Mouse (Mus musculus): ENCODE measurements at regions not wholly inside any gene's neighbourhood (a gene's known extent, or its start where the extent isn't known, plus 50 kb on each side); places are given as distances from the start of the nearest gene placed in this dataset.

DNA sequence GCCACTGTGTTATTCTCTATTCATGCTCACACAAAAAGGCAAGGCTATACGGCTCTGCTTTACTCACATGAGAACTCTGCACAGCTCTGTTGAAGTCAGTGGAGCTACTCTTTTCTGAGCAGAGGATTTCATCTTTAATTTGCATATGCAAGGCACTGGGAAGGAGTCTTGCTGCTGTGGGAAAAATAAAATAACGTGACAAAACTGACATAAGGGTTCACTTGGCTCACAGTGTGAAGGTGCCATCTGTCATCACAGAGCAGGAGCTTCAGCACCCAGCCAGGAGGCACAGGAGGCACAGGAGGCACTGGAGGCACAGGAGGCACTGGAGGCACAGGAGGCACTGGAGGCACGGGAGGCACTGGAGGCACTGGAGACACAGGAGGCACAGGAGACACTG lies 83.9 kb upstream of the Lhx8 start:
- Histone ChIP-seq H3K4me1 (ENCODE audit: control insufficient read depth, insufficient read depth, low read length) (no peaks in the 10 kb centered on the region), H3K27ac (ENCODE audit: low read length) (no peak overlapping the region), H3K36me3 (ENCODE audit: control insufficient read depth, insufficient read depth, low read length) (no peaks in the 10 kb centered on the region), H3K4me2 (ENCODE audit: low read depth, low read length) (no peak overlapping the region), H3K27me3 (ENCODE audit: control insufficient read depth, insufficient read depth, low read length) (no peaks in the 10 kb centered on the region), H3K9me3 (replicated peaks; ENCODE audit: control insufficient read depth, low read length) (no peaks in the 10 kb centered on the region), H3K4me3 (replicated peaks; ENCODE audit: low read length) (no peak overlapping the region), H3K9ac (ENCODE audit: low read length) (no peak overlapping the region)
- WGBS = 68% methylated on average over 3 of the region's 3 CpGs
- ATAC-seq (ENCODE audit: insufficient read depth, low FRiP score) = no peak

DNA sequence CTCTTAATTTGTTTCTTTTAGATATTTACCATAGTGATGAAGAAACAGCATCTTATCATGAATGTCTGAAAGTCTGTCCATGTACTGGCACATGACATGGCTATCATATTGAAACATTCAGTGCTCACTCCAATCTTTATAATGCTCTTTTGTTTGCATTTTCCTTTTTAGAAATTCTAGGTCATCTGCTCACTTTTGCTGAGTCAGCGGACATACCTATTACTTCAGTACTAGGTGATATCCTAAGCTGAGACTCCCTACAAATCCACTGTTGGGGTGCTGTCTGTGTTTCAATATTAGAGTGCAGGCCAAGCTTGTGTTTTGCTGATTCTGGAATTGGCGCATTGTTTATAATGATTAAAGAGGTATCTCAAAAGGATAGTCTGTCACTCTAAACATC lies 79.8 kb upstream of the Lhx8 start:
- Histone ChIP-seq H3K4me3 (replicated peaks; ENCODE audit: low read length) (no peak overlapping the region), H3K27me3 (ENCODE audit: control insufficient read depth, insufficient read depth, low read length) (no peaks in the 10 kb centered on the region), H3K4me1 (ENCODE audit: control insufficient read depth, insufficient read depth, low read length) (no peaks in the 10 kb centered on the region), H3K27ac (ENCODE audit: low read length) (no peak overlapping the region), H3K36me3 (ENCODE audit: control insufficient read depth, insufficient read depth, low read length) (no peaks in the 10 kb centered on the region), H3K9me3 (replicated peaks; ENCODE audit: control insufficient read depth, low read length) (no peaks in the 10 kb centered on the region), H3K9ac (ENCODE audit: low read length) (no peak overlapping the region), H3K4me2 (ENCODE audit: low read depth, low read length) (no peak overlapping the region)
- no peak for ATAC-seq (ENCODE audit: insufficient read depth, low FRiP score)
- 93% methylated on average over 2 of the region's 2 CpGs for WGBS

- Histone ChIP-seq H3K9ac (ENCODE audit: low read length) (no peak overlapping the region), H3K9me3 (replicated peaks; ENCODE audit: control insufficient read depth, low read length) (no peaks in the 10 kb centered on the region), H3K27me3 (ENCODE audit: control insufficient read depth, insufficient read depth, low read length) (no peaks in the 10 kb centered on the region), H3K36me3 (ENCODE audit: control insufficient read depth, insufficient read depth, low read length) (no peaks in the 10 kb centered on the region), H3K4me1 (ENCODE audit: control insufficient read depth, insufficient read depth, low read length) (no peaks in the 10 kb centered on the region), H3K4me3 (replicated peaks; ENCODE audit: low read length) (no peak overlapping the region), H3K4me2 (ENCODE audit: low read depth, low read length) (no peak overlapping the region), H3K27ac (ENCODE audit: low read length) (no peak overlapping the region)
- WGBS = 33% methylated on average over 4 of the region's 4 CpGs
- no peak for ATAC-seq (ENCODE audit: insufficient read depth, low FRiP score)
Observed at GRCm38 (mm10) chr3:154402081-154402480, 71.6 kb upstream of the Lhx8 start.

DNA sequence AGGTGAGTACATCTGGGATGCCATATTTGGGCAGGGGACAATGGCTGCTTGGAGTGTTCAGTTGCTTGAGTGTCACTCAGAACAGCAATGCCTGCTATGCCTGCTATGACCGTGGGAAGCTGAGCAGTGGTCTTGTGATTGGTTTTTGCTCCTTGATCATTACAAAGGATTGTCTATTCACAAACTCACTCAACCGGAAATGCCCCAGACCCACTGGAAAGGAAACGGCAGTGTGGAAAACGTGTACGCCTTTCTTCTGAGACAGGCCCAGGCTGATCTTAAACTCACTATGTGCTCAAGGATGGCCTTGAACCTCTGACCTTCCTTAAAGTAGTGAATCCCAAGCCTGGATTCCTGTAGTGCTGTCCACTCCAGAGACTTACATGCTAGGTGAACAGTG lies 63.2 kb upstream of the Lhx8 start:
- ATAC-seq (ENCODE audit: insufficient read depth, low FRiP score) = no peak
- Histone ChIP-seq H3K4me1 (ENCODE audit: control insufficient read depth, insufficient read depth, low read length) (no peaks in the 10 kb centered on the region), H3K9ac (ENCODE audit: low read length) (no peak overlapping the region), H3K27me3 (ENCODE audit: control insufficient read depth, insufficient read depth, low read length) (no peaks in the 10 kb centered on the region), H3K4me3 (replicated peaks; ENCODE audit: low read length) (no peak overlapping the region), H3K36me3 (ENCODE audit: control insufficient read depth, insufficient read depth, low read length) (no peaks in the 10 kb centered on the region), H3K27ac (ENCODE audit: low read length) (no peak overlapping the region), H3K9me3 (replicated peaks; ENCODE audit: control insufficient read depth, low read length) (no peaks in the 10 kb centered on the region), H3K4me2 (ENCODE audit: low read depth, low read length) (no peak overlapping the region)
- WGBS = 71% methylated on average over 5 of the region's 5 CpGs

DNA sequence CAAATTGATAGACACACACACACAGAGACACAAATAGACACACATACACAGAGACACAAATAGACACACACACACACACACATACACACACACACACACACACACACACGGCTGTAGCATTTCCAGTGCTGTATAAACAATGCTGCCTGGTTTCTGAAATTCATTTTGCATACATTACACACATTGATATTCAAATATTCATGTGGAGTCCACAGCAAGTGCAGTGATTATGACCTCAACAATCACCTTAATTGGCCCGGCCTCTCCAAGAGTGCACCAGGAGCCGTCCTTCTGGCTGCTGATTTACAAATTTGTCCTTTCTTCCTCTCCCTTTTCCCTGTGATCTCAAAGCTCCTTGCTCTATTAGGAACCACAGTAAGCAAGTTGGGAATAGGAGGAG lies 61.2 kb upstream of the Lhx8 start:
- Histone ChIP-seq H3K36me3 (ENCODE audit: control insufficient read depth, insufficient read depth, low read length) (no peaks in the 10 kb centered on the region), H3K27me3 (ENCODE audit: control insufficient read depth, insufficient read depth, low read length) (no peaks in the 10 kb centered on the region), H3K9ac (ENCODE audit: low read length) (no peak overlapping the region), H3K9me3 (replicated peaks; ENCODE audit: control insufficient read depth, low read length) (no peaks in the 10 kb centered on the region), H3K4me1 (ENCODE audit: control insufficient read depth, insufficient read depth, low read length) (no peaks in the 10 kb centered on the region), H3K4me3 (replicated peaks; ENCODE audit: low read length) (no peak overlapping the region), H3K4me2 (ENCODE audit: low read depth, low read length) (no peak overlapping the region), H3K27ac (ENCODE audit: low read length) (no peak overlapping the region)
- ATAC-seq (ENCODE audit: insufficient read depth, low FRiP score) = no peak
- WGBS = 80% methylated on average over 3 of the region's 3 CpGs

DNA sequence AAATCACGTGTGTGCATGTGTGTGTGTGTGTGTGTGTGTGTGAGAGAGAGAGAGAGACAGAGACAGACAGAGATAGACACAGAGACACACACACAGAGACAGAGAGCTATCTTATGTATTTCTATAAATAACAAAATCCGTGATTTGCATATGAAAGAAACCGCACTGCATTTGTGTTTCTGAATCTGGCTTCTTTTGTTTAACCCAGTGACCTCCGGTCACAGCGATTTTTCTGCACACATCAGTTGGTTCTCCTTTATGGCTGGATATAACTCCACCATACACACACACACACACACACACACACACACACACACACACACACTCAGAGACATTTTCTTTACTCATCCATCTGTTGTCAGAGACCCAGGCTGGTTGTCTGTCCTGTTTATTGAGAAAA lies 58.2 kb upstream of the Lhx8 start:
- no peaks in the 10 kb centered on the region for H3K36me3 ChIP-seq (ENCODE audit: control insufficient read depth, insufficient read depth, low read length)
- no peaks in the 10 kb centered on the region for H3K4me1 ChIP-seq (ENCODE audit: control insufficient read depth, insufficient read depth, low read length)
- H3K4me2 ChIP-seq (ENCODE audit: low read depth, low read length) = no peak overlapping the region
- no peak overlapping the region for H3K27ac ChIP-seq (ENCODE audit: low read length)
- 86% methylated on average over 5 of the region's 5 CpGs for WGBS
- no peak overlapping the region for H3K4me3 ChIP-seq (replicated peaks; ENCODE audit: low read length)
- no peaks in the 10 kb centered on the region for H3K27me3 ChIP-seq (ENCODE audit: control insufficient read depth, insufficient read depth, low read length)
- H3K9me3 ChIP-seq (replicated peaks; ENCODE audit: control insufficient read depth, low read length) = no peaks in the 10 kb centered on the region
- H3K9ac ChIP-seq (ENCODE audit: low read length) = no peak overlapping the region
- ATAC-seq (ENCODE audit: insufficient read depth, low FRiP score) = no peak

- Histone ChIP-seq H3K27me3 (ENCODE audit: control insufficient read depth, insufficient read depth, low read length) (no peaks in the 10 kb centered on the region), H3K4me1 (ENCODE audit: control insufficient read depth, insufficient read depth, low read length) (no peaks in the 10 kb centered on the region), H3K36me3 (ENCODE audit: control insufficient read depth, insufficient read depth, low read length) (no peaks in the 10 kb centered on the region), H3K27ac (ENCODE audit: low read length) (no peak overlapping the region), H3K4me3 (replicated peaks; ENCODE audit: low read length) (no peak overlapping the region), H3K9me3 (replicated peaks; ENCODE audit: control insufficient read depth, low read length) (no peaks in the 10 kb centered on the region), H3K4me2 (ENCODE audit: low read depth, low read length) (no peak overlapping the region), H3K9ac (ENCODE audit: low read length) (no peak overlapping the region)
- ATAC-seq (ENCODE audit: insufficient read depth, low FRiP score) = no peak
- WGBS = 65% methylated on average over 1 of the region's 1 CpGs
Observed at GRCm38 (mm10) chr3:154387271-154387670, 56.8 kb upstream of the Lhx8 start.

GRCm38 (mm10) chr3:154385831-154386312 lies 55.4 kb upstream of the Lhx8 start:
- Histone ChIP-seq H3K27me3 (ENCODE audit: control insufficient read depth, insufficient read depth, low read length) (no peaks in the 10 kb centered on the region), H3K27ac (ENCODE audit: low read length) (no peak overlapping the region), H3K36me3 (ENCODE audit: control insufficient read depth, insufficient read depth, low read length) (no peaks in the 10 kb centered on the region), H3K4me3 (replicated peaks; ENCODE audit: low read length) (no peak overlapping the region), H3K4me1 (ENCODE audit: control insufficient read depth, insufficient read depth, low read length) (no peaks in the 10 kb centered on the region), H3K4me2 (ENCODE audit: low read depth, low read length) (no peak overlapping the region), H3K9ac (ENCODE audit: low read length) (no peak overlapping the region), H3K9me3 (replicated peaks; ENCODE audit: control insufficient read depth, low read length) (no peaks in the 10 kb centered on the region)
- ATAC-seq (ENCODE audit: insufficient read depth, low FRiP score) = no peak
- WGBS = 37% methylated on average over 10 of the region's 10 CpGs

DNA sequence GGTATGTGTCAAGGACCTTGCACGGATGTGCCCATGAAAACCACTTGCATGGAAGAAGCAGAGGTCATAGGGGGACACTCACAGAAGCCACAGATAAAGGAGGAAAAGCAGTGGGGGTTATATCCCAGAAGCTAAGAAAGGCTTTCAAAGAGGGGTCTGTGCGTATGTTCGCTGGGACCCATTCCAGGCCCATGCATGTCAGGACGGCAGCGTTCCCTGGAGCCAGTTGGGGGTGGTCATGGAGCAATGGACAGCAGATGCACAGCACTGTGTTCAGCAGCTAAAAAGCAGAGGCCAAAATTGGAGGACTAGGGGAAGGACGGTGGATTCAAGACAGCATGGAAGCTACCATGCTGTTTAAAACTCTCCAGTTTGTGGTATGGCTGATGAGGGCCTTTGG lies 52.4 kb upstream of the Lhx8 start:
- H3K36me3 ChIP-seq (ENCODE audit: control insufficient read depth, insufficient read depth, low read length) = no peaks in the 10 kb centered on the region
- WGBS = 86% methylated on average over 6 of the region's 6 CpGs

GRCm38 (mm10) chr3:154381561-154381960 lies 51.1 kb upstream of the Lhx8 start:
- Histone ChIP-seq H3K9ac (ENCODE audit: low read length) (no peak overlapping the region), H3K4me3 (replicated peaks; ENCODE audit: low read length) (no peak overlapping the region), H3K36me3 (ENCODE audit: control insufficient read depth, insufficient read depth, low read length) (no peaks in the 10 kb centered on the region), H3K27me3 (ENCODE audit: control insufficient read depth, insufficient read depth, low read length) (no peaks in the 10 kb centered on the region), H3K9me3 (replicated peaks; ENCODE audit: control insufficient read depth, low read length) (no peaks in the 10 kb centered on the region), H3K4me2 (ENCODE audit: low read depth, low read length) (no peak overlapping the region), H3K27ac (ENCODE audit: low read length) (no peak overlapping the region), H3K4me1 (ENCODE audit: control insufficient read depth, insufficient read depth, low read length) (no peaks in the 10 kb centered on the region; the same call in 1 of the 2 replicates)
- no peak for ATAC-seq (ENCODE audit: insufficient read depth, low FRiP score)
- WGBS = 45% methylated on average over 5 of the region's 5 CpGs

More for the DNA sequence above, 52.4 kb upstream of the Lhx8 start:
- Histone ChIP-seq H3K27ac (ENCODE audit: low read length) (no peak overlapping the region), H3K27me3 (ENCODE audit: control insufficient read depth, insufficient read depth, low read length) (no peaks in the 10 kb centered on the region), H3K4me1 (ENCODE audit: control insufficient read depth, insufficient read depth, low read length) (no peaks in the 10 kb centered on the region; the same call in 1 of the 2 replicates), H3K9me3 (replicated peaks; ENCODE audit: control insufficient read depth, low read length) (no peaks in the 10 kb centered on the region), H3K4me2 (ENCODE audit: low read depth, low read length) (no peak overlapping the region), H3K4me3 (replicated peaks; ENCODE audit: low read length) (no peak overlapping the region), H3K9ac (ENCODE audit: low read length) (no peak overlapping the region)
- no peak for ATAC-seq (ENCODE audit: insufficient read depth, low FRiP score)
